Mouse (Mus musculus): Measurements from ENCODE around the gene Nacad.

Nacad gene

DNA sequence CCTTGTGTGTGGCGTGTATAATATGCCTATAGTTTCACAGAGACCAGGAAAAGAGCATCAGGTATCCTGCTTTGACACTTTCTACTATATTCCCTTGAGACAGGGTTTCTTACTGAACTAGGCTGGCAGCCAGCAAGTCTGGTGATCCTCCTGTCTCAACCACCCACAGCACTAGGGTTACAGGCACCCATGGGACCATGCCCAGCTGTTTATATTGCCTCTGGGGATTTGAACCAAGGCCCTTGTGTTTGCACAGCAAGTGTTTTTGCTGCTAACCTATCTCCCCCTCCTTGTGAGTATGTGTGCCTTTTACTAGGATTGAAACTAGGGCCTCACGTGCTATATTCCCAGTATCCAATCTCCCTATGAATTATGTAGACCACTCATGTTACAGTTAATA is 24.3 kb downstream of the Nacad start:
- in situ Hi-C loops (cut with MboI) = no loop called here

DNA sequence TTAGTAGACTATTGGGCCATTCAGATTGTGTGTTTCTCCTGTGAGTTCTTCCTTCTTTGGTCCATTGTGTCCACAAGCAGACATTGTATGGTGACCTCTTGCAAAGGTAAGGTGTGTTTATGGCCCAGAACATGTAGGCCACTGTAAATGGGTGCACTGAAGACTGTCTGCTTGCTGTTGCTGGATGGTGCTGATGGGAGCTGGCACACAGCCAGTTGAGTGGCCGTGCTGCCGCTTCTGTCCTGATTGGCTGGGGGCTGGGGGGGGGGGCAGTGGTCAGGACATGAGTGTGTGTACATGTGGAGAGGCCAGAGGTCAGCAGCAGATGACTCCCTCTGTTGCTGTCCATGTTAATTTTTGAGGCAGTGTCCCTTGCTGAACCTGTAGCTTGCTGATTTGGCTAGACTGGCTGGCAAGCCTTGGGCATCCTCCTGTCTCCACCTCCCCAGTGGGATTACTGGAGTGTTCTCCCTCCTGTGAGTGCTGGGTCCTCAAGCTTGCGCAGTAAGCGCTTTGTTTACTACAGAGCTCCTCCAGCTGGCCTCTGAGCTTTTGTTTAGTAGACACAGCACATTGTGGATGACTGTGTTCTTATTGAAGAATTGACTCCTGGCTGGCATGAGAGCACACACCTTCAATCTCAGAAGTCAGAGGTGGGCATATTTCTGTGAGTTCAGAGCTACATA is 25.6 kb downstream of the Nacad start:
- in situ Hi-C loops (cut with MboI) = no loop called here

GRCm38 (mm10) chr11:6579361-6579760 is 26.5 kb downstream of the Nacad start:
- in situ Hi-C loops (cut with MboI) = no loop called here

- in situ Hi-C loops (cut with MboI) = no loop called here
Measured at GRCm38 (mm10) chr11:6576151-6576550, 29.7 kb downstream of the Nacad start.

DNA sequence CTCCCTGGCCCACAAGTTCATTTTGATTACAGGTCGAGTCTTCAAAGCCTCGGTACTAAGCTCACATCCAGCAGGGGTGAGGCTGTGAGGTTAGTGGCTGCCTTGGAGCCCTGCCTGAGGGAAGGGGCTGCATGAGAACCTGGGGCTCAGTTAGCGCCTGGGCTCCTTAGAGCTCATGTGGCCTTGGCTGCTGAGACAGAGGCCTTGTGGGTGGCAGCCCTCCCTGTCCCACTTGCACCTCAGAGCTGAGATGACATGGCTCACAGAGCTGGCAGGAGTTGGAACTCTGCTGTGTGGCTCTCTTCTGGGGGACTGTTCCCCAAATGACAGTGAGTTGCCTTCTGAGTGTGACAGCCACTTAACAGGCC is 36.5 kb downstream of the Nacad start:
- in situ Hi-C loops (cut with MboI) = no loop called here

DNA sequence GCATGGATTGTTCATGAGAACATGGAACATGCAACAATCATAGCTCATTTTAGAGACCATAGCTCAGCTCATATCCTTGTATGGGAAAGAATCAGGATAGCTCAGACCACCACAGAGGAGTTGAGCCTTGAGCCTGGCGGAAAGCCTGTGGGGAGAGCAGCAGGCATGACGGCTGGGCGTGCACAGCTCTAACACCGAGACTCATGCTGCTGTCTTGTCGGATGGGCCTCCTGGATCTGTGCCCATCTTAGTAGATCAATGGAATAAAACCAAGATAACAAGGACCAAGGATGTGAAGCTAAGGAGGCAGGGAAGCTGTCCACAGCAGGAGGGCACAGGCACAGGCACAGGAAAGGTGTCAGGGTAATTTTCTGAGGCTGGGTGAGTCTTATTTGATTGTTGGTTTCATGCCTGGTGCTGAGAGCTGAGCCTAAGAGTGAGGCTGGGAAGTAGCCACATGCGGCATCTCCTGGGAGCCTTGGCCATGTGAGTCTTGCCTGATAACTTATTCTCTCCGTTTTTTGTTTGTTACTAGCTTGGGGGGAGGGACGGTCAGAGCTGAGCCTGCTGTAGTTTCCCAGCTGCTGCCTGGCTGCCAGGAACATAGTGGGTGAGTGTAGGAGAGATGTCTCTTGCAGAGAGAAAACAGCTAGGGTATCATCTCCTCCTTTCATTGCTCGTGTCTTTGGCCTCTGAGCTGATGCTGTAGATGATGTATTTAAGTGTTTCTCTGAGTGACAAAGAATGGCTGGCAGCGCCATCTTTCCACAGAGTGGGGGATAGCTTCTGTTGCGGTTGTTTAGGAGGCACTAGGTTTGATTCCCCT is 37.1 kb downstream of the Nacad start:
- in situ Hi-C loops (cut with MboI) = no loop called here

- in situ Hi-C loops (cut with MboI) = no loop called here
Measured at GRCm38 (mm10) chr11:6567951-6568350, 37.9 kb downstream of the Nacad start.

GRCm38 (mm10) chr11:6566496-6566895 is 39.4 kb downstream of the Nacad start:
- in situ Hi-C loops (cut with MboI) = no loop called here

DNA sequence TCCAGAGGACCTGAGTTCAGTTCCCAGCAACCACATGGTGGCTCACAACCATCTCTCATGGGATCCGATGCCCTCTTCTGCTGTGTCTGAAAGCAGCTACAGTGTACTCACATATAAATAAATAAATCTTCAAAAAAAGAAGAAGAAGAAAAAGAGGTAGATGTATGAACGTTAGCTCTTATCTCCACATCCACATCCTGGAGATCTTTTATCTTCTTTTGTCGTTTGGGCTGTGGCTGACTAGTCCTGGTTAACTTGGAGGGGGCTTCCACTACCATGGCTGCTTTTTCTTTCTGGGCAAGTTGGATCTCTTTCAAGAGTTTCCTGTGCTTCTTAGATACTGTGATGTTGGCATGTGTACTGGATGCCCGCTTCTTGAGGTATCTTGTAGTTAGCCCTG is 42.7 kb downstream of the Nacad start:
- in situ Hi-C loops (cut with MboI) = no loop called here

DNA sequence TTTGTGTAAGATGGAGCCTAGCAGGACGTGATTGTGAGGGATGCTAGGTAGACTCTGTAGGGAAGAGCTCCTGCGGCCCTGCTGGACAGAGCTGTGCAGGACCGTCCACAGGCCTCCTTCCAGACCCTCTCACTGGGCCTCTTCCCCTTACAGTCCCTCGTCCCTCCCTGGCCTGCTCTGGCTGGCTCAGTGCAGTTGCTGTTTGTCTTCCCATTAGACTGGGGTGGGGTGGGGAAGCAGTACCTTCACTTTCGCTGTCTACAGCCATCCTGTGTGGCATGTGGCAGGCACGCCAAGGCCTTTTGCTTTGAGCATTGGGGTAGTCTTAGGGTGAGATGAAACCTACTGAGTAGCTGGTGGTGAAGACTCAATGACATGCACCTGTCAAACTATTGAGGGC is 43.5 kb downstream of the Nacad start:
- in situ Hi-C loops (cut with MboI) = no loop called here

DNA sequence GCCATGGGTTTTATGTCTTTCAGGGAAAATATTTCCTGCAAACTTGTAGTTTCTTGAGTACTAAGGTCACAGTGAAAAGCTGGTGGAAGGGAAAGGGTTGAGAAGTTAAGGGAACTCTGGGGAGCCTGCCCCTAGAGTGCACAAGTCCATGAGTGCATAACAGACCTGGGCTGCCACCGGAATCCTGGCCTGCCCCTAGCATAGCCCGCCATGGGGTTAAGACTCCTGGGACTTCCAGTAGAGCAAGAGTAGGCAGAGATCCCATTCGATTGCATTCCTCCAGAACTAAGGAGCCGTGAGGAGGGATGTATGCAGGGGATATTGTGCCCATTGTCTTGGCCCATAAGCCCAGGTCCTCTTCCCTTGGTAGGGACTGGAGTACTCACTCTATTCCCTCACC is 44.4 kb downstream of the Nacad start:
- in situ Hi-C loops (cut with MboI) = no loop called here

- in situ Hi-C loops (cut with MboI) = no loop called here
Measured at GRCm38 (mm10) chr11:6560655-6561360, 45.0 kb downstream of the Nacad start.

GRCm38 (mm10) chr11:6559996-6560395 is 45.9 kb downstream of the Nacad start:
- in situ Hi-C loops (cut with MboI) = no loop called here

DNA sequence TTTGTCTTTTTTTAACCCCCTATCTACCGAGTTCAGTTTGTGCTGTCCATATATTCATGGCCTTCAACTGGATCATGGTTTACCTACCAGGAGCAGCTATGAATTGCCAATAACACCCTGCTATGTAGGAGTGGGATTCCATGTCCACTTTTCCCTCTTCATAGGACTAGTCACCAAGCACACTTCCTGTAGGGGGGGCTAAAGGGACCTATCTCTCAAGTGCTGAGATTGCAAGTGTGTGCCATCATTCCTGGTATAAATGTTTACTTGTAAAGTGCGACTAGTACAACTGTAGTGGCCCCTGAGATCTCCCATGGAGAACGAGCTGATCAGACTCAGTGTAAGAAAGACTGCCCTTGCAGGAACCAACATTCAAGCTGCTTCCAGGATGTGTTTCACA is 47.6 kb downstream of the Nacad start:
- in situ Hi-C loops (cut with MboI) = no loop called here

DNA sequence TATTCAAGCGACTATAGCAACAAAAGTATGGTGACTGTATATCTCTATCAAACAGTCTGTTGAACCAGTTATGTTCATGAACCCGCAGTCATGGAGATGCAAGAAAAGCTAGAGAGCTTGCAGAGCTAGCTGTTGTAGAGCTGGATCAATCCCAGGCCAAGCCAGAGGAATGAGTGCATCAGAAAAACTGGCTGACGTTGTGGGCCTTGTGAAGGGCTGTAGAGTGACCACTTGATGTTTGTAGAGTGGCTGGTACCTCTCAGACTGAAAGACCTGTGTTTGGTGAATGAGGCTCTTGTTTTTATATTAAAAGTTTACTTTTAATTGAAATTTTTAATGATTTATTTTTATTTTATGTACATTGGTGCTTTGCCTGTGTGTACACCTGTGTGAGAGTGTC is 55.7 kb downstream of the Nacad start:
- in situ Hi-C loops (cut with MboI) = no loop called here

DNA sequence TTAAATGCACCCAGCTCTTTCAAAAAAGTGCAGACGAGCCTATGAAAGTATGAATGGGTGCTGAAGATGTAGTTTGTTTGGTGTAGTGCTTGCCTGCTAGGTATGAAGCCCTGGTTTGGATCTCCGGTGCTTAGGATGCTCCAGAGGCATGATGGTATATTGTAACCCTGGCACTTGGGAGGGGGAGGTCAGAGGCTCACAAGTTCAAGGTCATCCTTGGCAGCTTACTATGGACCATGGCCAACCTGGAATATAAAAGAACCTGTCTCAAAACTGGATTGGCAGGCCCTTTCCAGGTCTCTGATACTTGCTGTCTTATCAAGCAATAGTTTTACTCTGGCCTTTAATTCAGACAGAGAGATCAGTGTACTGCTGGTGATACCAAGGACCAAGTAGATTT is 56.1 kb downstream of the Nacad start:
- in situ Hi-C loops (cut with MboI) = no loop called here
